9 mouse cellular contexts compared by ENCODE assay signal in the genomic region with DNA sequence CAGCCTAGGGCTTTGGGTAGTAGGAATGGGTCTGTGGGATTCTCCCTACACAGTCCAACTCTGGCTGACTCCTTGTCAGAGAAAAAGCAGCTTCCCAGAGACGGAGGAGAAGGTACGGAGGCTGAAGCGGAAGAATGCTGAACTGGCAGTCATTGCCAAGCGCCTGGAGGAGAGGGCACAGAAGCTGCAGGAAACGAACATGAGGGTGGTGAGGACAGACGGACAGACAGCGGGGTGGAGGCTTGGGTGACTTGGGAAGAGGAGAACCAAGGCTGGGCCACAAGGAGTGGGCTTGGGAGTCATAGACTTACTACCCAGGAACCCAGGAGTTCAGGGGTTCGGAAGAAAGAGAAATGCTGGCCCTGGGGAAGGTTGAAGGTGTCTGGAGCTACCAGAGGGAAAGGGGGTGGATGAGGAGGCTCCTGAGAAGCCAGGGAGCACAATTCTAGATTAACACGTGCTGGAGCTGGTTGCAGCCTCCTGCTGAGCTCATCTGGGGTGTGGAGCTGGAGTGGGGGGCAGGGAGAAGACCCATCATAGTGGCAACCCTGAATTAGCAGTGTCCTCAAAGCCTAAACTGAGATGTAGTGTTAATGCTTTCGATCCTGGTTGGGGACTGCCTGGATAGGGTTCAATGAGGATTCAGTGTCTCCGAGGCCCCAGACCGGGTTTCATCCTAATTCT. TPM values are rescaled to one million over a fixed set of nuclear protein-coding genes. Genes with fewer than 3 reads are reported as not detected.
DNase-seq lines count a peak whose midpoint lies in the region; ATAC-seq and TF ChIP-seq lines count a peak whose summit lies in the region.
"Had no signal": no experiment of that assay in that cellular context is flagged by ENCODE, and none has a peak within 500 bp of the region (broad histone marks: within the 10 kb centered on the region; RNA-seq: fewer than 3 reads in every experiment).

No protein-coding gene starts in this region.

- WGBS in intestine, embryonic 15.5 days = 43% methylated on average over 12 of the region's 12 CpGs
- 56% methylated on average over 12 of the region's 12 CpGs for WGBS in intestine, postnatal 0 days
- 30% methylated on average over 12 of the region's 12 CpGs for WGBS in hindbrain, postnatal 0 days
- 32% methylated on average over 12 of the region's 12 CpGs for WGBS in midbrain, postnatal 0 days

- H3K36me3 ChIP-seq in intestine, embryonic 15.5 days = no peaks in the 10 kb centered on the region
- no peaks in the 10 kb centered on the region for H3K36me3 ChIP-seq in intestine, postnatal 0 days (ENCODE audit: control insufficient read depth, insufficient read depth)
- H3K36me3 ChIP-seq in hindbrain, postnatal 0 days (ENCODE audit: insufficient read depth, low read length) = peaks cover 6% of the 10 kb centered on the region
- H3K36me3 ChIP-seq in midbrain, postnatal 0 days (ENCODE audit: insufficient read depth, low read length) = peaks cover 12% of the 10 kb centered on the region; the same call in 1 of the 2 replicates

- H3K9me3 ChIP-seq in intestine, embryonic 15.5 days = no peaks in the 10 kb centered on the region
- no peaks in the 10 kb centered on the region for H3K9me3 ChIP-seq in intestine, postnatal 0 days (ENCODE audit: control insufficient read depth)
- H3K9me3 ChIP-seq in hindbrain, postnatal 0 days (ENCODE audit: low read length) = no peaks in the 10 kb centered on the region
- H3K9me3 ChIP-seq in midbrain, postnatal 0 days (ENCODE audit: low read length) = no peaks in the 10 kb centered on the region

- H3K4me3 ChIP-seq in intestine, embryonic 15.5 days (replicated peaks) = peak overlapping the region; percentile 48; the same call in 1 of the 2 replicates
- no peak overlapping the region for H3K4me3 ChIP-seq in intestine, postnatal 0 days (ENCODE audit: low read depth, low read length)
- peak overlapping the region; percentile 61 for H3K4me3 ChIP-seq in cortical plate, adult 2 months (ENCODE audit: insufficient read depth, low read length)
- peak overlapping the region; percentile 73 for H3K4me3 ChIP-seq in hindbrain, postnatal 0 days (ENCODE audit: low read length)
- peak overlapping the region; percentile 79 for H3K4me3 ChIP-seq in midbrain, postnatal 0 days (ENCODE audit: low read depth, low read length)

- no peak for ATAC-seq in intestine, embryonic 15.5 days
- no peak for ATAC-seq in intestine, postnatal 0 days
- ATAC-seq in hindbrain, postnatal 0 days = no peak
- no peak for ATAC-seq in midbrain, postnatal 0 days (ENCODE audit: low FRiP score)

- peaks cover 13% of the 10 kb centered on the region for H3K4me1 ChIP-seq in intestine, embryonic 15.5 days (replicated peaks)
- no peaks in the 10 kb centered on the region for H3K4me1 ChIP-seq in intestine, postnatal 0 days (replicated peaks; ENCODE audit: control insufficient read depth, insufficient read depth, low read length)
- H3K4me1 ChIP-seq in cortical plate, adult 2 months (ENCODE audit: control insufficient read depth, insufficient read depth, low read length) = peaks cover 2% of the 10 kb centered on the region; the same call in 1 of the 2 replicates
- peaks cover 9% of the 10 kb centered on the region; the same call in 1 of the 2 replicates for H3K4me1 ChIP-seq in hindbrain, postnatal 0 days (ENCODE audit: insufficient read depth, low read length)
- no peaks in the 10 kb centered on the region; the same call in 1 of the 2 replicates for H3K4me1 ChIP-seq in midbrain, postnatal 0 days (ENCODE audit: insufficient read depth, low read length)

- peak overlapping the region; percentile 99; the same call in 1 of the 2 replicates for H3K4me2 ChIP-seq in intestine, embryonic 15.5 days (replicated peaks)
- H3K4me2 ChIP-seq in intestine, postnatal 0 days (replicated peaks; ENCODE audit: low read depth) = no peak overlapping the region
- H3K4me2 ChIP-seq in hindbrain, postnatal 0 days (ENCODE audit: low read depth, low read length) = peak overlapping the region; percentile 99
- peak overlapping the region; percentile 95 for H3K4me2 ChIP-seq in midbrain, postnatal 0 days (ENCODE audit: low read depth, low read length, poor library complexity, severe bottlenecking)

- TF ChIP-seq CTCF in intestine, postnatal 0 days (IDR thresholded peaks at IDR 0.05; ENCODE audit: low read depth) = no peak
- no peak for TF ChIP-seq CTCF in cortical plate, adult 2 months (IDR thresholded peaks at IDR 0.05; ENCODE audit: extremely low read depth, insufficient read depth, low read length)
- no peak for TF ChIP-seq CTCF in hindbrain, postnatal 0 days (IDR thresholded peaks at IDR 0.05; ENCODE audit: low read depth)
- no peak for TF ChIP-seq CTCF in midbrain, postnatal 0 days (IDR thresholded peaks at IDR 0.05)

- no peak overlapping the region for H3K27ac ChIP-seq in intestine, embryonic 15.5 days
- H3K27ac ChIP-seq in intestine, postnatal 0 days (ENCODE audit: low read depth, low read length) = no peak overlapping the region
- H3K27ac ChIP-seq in cortical plate, adult 2 months (ENCODE audit: insufficient read depth, low read length) = peak overlapping the region; percentile 59
- H3K27ac ChIP-seq in hindbrain, postnatal 0 days = peak overlapping the region; percentile 74
- peak overlapping the region; percentile 67 for H3K27ac ChIP-seq in midbrain, postnatal 0 days (ENCODE audit: low read depth, low read length)

- H3K27me3 ChIP-seq in intestine, embryonic 15.5 days (replicated peaks) = peaks cover 66% of the 10 kb centered on the region
- peaks cover 54% of the 10 kb centered on the region for H3K27me3 ChIP-seq in intestine, postnatal 0 days (replicated peaks; ENCODE audit: control insufficient read depth, insufficient read depth, low read length)
- H3K27me3 ChIP-seq in hindbrain, postnatal 0 days (ENCODE audit: insufficient read depth, low read length) = no peaks in the 10 kb centered on the region
- no peaks in the 10 kb centered on the region for H3K27me3 ChIP-seq in midbrain, postnatal 0 days (ENCODE audit: insufficient read depth, low read length)

- H3K9ac ChIP-seq in intestine, embryonic 15.5 days = no peak overlapping the region
- no peak overlapping the region for H3K9ac ChIP-seq in intestine, postnatal 0 days (ENCODE audit: low read depth, low read length)
- H3K9ac ChIP-seq in hindbrain, postnatal 0 days (replicated peaks; ENCODE audit: low read length) = peak overlapping the region; percentile 66
- H3K9ac ChIP-seq in midbrain, postnatal 0 days (replicated peaks; ENCODE audit: low read length, poor library complexity, severe bottlenecking) = peak overlapping the region; percentile 78

- 0 out of 2 replicates have a peak, but pooled peaks have one; percentile 3 for TF ChIP-seq POLR2A in cortical plate, adult 2 months (IDR thresholded peaks at IDR 0.05; ENCODE audit: extremely low read depth, insufficient read depth, low read length)

- no peak for DNase-seq in hindbrain, postnatal 0 days (ENCODE audit: low spot score)
- no peak for DNase-seq in midbrain, postnatal 0 days (ENCODE audit: low spot score)
- no peak for DNase-seq in adrenal gland, adult 8-10 months
- no peak for DNase-seq in c-Kit-positive CD71-positive TER-119-positive erythroid progenitor cells, embryonic 14.5 days (ENCODE audit: low spot score)
- DNase-seq in layer of hippocampus, postnatal 25 days (ENCODE audit: extremely low spot score in 1 of 2, low spot score in 1 of 2) = no peak
- DNase-seq: gastrocnemius, postnatal 36 days had no signal

RNA-seq across cellular contexts. Expression of a gene that starts 2.5 kb away (rescaled TPM):
- 0.96 and 1.5 TPM in 2 replicates for polyA plus RNA-seq in intestine, embryonic 15.5 days (2015; fragmentation: Nextera tagmentation; extraction: Ambion mirVana)
- polyA plus RNA-seq in intestine, postnatal 0 days (2015; fragmentation: Nextera tagmentation; extraction: Ambion mirVana) = 0.33 and 0.61 TPM in 2 replicates
- 269 and 297 TPM in 2 replicates for polyA plus RNA-seq in cortical plate, adult 2 months (2012; rRNA removed)
- 103 and 137 TPM in 2 replicates for total RNA-seq in hindbrain, postnatal 0 days (2014; rRNA removed)
- polyA plus RNA-seq in hindbrain, postnatal 0 days (2015; fragmentation: Nextera tagmentation; extraction: Ambion mirVana) = 33.2 and 35.6 TPM in 2 replicates
- total RNA-seq in midbrain, postnatal 0 days (2014; rRNA removed) = 206 and 215 TPM in 2 replicates
- 47.3 and 57.8 TPM in 2 replicates for polyA plus RNA-seq in midbrain, postnatal 0 days (2015; fragmentation: Nextera tagmentation; extraction: Ambion mirVana)
- total RNA-seq in adrenal gland, adult 8-10 months (2022) = 10 to 100 TPM in 2 of 4 experiments, 1 to 10 TPM in 2; 5.9 to 32.3 (median 18.0) TPM
- total RNA-seq in layer of hippocampus, postnatal 25 days (2021) = 100 to 1,000 TPM; 128 to 163 TPM

RNA-seq across cellular contexts. Expression of a gene that starts 25.5 kb away (rescaled TPM):
- 117 and 121 TPM in 2 replicates for polyA plus RNA-seq in intestine, embryonic 15.5 days (2015; fragmentation: Nextera tagmentation; extraction: Ambion mirVana)
- polyA plus RNA-seq in intestine, postnatal 0 days (2015; fragmentation: Nextera tagmentation; extraction: Ambion mirVana) = 79.7 and 87.5 TPM in 2 replicates
- 153 and 154 TPM in 2 replicates for polyA plus RNA-seq in cortical plate, adult 2 months (2012; rRNA removed)
- 60.7 and 63.5 TPM in 2 replicates for total RNA-seq in hindbrain, postnatal 0 days (2014; rRNA removed)
- 125 and 135 TPM in 2 replicates for polyA plus RNA-seq in hindbrain, postnatal 0 days (2015; fragmentation: Nextera tagmentation; extraction: Ambion mirVana)
- total RNA-seq in midbrain, postnatal 0 days (2014; rRNA removed) = 47.8 and 55.4 TPM in 2 replicates
- polyA plus RNA-seq in midbrain, postnatal 0 days (2015; fragmentation: Nextera tagmentation; extraction: Ambion mirVana) = 122 and 128 TPM in 2 replicates
- total RNA-seq in adrenal gland, adult 8-10 months (2022) = 10 to 100 TPM; 73.7 to 85.1 (median 84.2) TPM
- 10 to 100 TPM; 65.7 to 81.0 TPM for total RNA-seq in layer of hippocampus, postnatal 25 days (2021)

RNA-seq across cellular contexts. Expression of a gene that starts 30.5 kb away (rescaled TPM):
- 2.9 and 5.9 TPM in 2 replicates for polyA plus RNA-seq in intestine, embryonic 15.5 days (2015; fragmentation: Nextera tagmentation; extraction: Ambion mirVana)
- 0.12 and 0.27 TPM in 2 replicates for polyA plus RNA-seq in intestine, postnatal 0 days (2015; fragmentation: Nextera tagmentation; extraction: Ambion mirVana)
- polyA plus RNA-seq in cortical plate, adult 2 months (2012; rRNA removed) = 0.06 TPM in 1 of 2 replicates, not detected in the other
- 0.37 TPM in 1 of 2 replicates, not detected in the other for total RNA-seq in hindbrain, postnatal 0 days (2014; rRNA removed)
- polyA plus RNA-seq in hindbrain, postnatal 0 days (2015; fragmentation: Nextera tagmentation; extraction: Ambion mirVana) = 0.10 and 0.55 TPM in 2 replicates
- 0.19 TPM in 1 of 2 replicates, not detected in the other for total RNA-seq in midbrain, postnatal 0 days (2014; rRNA removed)
- polyA plus RNA-seq in midbrain, postnatal 0 days (2015; fragmentation: Nextera tagmentation; extraction: Ambion mirVana) = 0.20 TPM in 1 of 2 replicates, not detected in the other
- not detected for total RNA-seq in adrenal gland, adult 8-10 months (2022)
- total RNA-seq in layer of hippocampus, postnatal 25 days (2021) = under 1 TPM; 0.14 to 0.17 TPM
- total RNA-seq: gastrocnemius, postnatal 36 days had no signal

Comparison
In these comparisons a context has a peak if more than half of its experiments do, and no peak if none do; other contexts are left out.
1. H3K27ac ChIP-seq: peak in cortical plate, adult 2 months (single experiment), hindbrain, postnatal 0 days (single experiment) and midbrain, postnatal 0 days (single experiment); none in intestine, embryonic 15.5 days (single experiment) and intestine, postnatal 0 days (single experiment).
2. H3K9ac ChIP-seq: peak in hindbrain, postnatal 0 days (single experiment) and midbrain, postnatal 0 days (single experiment); none in intestine, embryonic 15.5 days (single experiment) and intestine, postnatal 0 days (single experiment).
3. RNA of a gene that starts 2.5 kb away (polyA plus RNA-seq): 269 to 297 TPM in cortical plate, adult 2 months, 47.3 to 57.8 TPM in midbrain, postnatal 0 days and 33.2 to 35.6 TPM in hindbrain, postnatal 0 days; 0.96 to 1.5 TPM in intestine, embryonic 15.5 days and 0.33 to 0.61 TPM in intestine, postnatal 0 days; every median in the first group is over 10 times any median in the second.